Mouse (Mus musculus): ENCODE results near the gene Proser1.

DNA sequence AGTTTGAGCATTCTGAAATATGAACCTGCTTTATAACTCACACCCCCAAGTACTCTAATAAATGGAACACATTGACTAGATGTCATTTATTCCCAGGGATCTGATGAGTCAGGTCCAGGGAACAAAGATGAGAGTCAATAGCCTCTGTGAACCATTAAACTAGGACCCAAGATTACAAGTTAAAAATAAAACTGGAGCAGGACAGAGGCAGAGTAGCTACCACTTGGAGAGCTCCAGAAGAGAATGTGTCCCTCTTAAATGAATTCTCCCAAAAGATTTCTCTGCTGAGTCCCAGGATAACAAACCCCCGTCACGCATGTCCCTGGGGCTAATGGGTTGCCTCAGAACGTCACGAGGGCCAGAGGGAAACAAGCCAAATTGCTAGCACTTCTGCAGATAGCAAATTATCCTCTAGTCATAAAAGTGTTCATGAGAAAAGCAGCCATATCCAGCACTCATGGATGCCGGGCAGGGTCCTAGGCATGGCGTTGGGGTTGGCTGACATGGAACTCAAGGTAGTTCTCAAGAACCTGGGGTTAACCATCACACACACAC lies 35.0 kb downstream of the Proser1 start:
- TF ChIP-seq CTCF (conservative IDR thresholded peaks at IDR 0.05; ENCODE audit: low read length) (no peak), NANOG (IDR thresholded peaks at IDR 0.05; ENCODE audit: borderline replicate concordance, low read length) (no peak), POU5F1 (IDR thresholded peaks at IDR 0.05; ENCODE audit: borderline replicate concordance, low read length) (no peak)

Data from E14TG2a.4 (cell line).